Mouse (Mus musculus) neural tube, embryonic 11.5 days (tissue): ENCODE measurements around the gene Zfp131. TPM values are rescaled to one million over a fixed set of nuclear protein-coding genes. Genes with fewer than 3 reads are reported as not detected.

Experiments used
- ATAC-seq: fragments of 200-750 bp; cut with Nextera tagmentation; 2 replicates; pipeline ENCODE4 v1.8.0; 2017; ENCODE audit warnings: moderate number of reproducible peaks, mild to moderate bottlenecking, moderate TSS enrichment, moderate library complexity; ENCODE audit not compliant: insufficient read depth, low FRiP score, low TSS enrichment
- DNase-seq: peaks from one replicate; pipeline ENCODE4 v3.0.0-alpha.2; 2015; ENCODE audit warnings: low spot score
- H3K27ac ChIP-seq: fragments of 300-500 bp; sonication (generic); 2 replicates; pipeline ENCODE4 v1.5.1; 2014; ENCODE audit warnings: low read depth, mild to moderate bottlenecking, low read length
- H3K27me3 ChIP-seq: fragments of 300-500 bp; sonication (generic); 2 replicates; pipeline ENCODE4 v1.6.1; 2014; ENCODE audit warnings: mild to moderate bottlenecking, low read length, mixed read lengths; ENCODE audit not compliant: control insufficient read depth, insufficient read depth
- H3K36me3 ChIP-seq: fragments of 300-500 bp; sonication (generic); 2 replicates; pipeline ENCODE4 v1.6.1; 2014; ENCODE audit warnings: mild to moderate bottlenecking, low read length, moderate library complexity, mixed read lengths; ENCODE audit not compliant: control insufficient read depth, insufficient read depth
- H3K4me1 ChIP-seq: fragments of 300-500 bp; sonication (generic); 2 replicates; pipeline ENCODE4 v1.6.1; 2014; ENCODE audit warnings: low read length, mixed read lengths; ENCODE audit not compliant: control insufficient read depth, insufficient read depth
- H3K4me2 ChIP-seq: fragments of 300-500 bp; sonication (generic); 2 replicates; pipeline ENCODE4 v1.6.1; 2014; ENCODE audit warnings: low read depth, mild to moderate bottlenecking, moderate library complexity
- H3K4me3 ChIP-seq: fragments of 300-500 bp; sonication (generic); 2 replicates; pipeline ENCODE4 v1.5.1; 2014; ENCODE audit warnings: low read depth, low read length
- H3K9ac ChIP-seq: fragments of 300-500 bp; sonication (generic); 2 replicates; pipeline ENCODE4 v1.6.1; 2014; ENCODE audit warnings: mild to moderate bottlenecking, low read length
- H3K9me3 ChIP-seq: fragments of 300-500 bp; sonication (generic); 2 replicates; pipeline ENCODE4 v1.6.1; 2016; ENCODE audit warnings: low read length; ENCODE audit not compliant: control insufficient read depth
- WGBS: fragments of 180-500 bp; shearing (Covaris S2); extraction: QIAGEN DNeasy Blood & Tissue Kit; methylation state at CpG from one replicate; pipeline ENCODE4 v1.1.7; 2014; 5-methylcytosine and 5-hydroxymethylcytosine counted together
- polyA plus RNA-seq: library from polyadenylated mRNA; unstranded; fragments of >200 nt; fragmentation: Nextera tagmentation; extraction: Ambion mirVana; gene quantifications from 2 replicates; pipeline ENCODE4 v1.2.1, GENCODE M21; 2014

The Zfp131 gene
- polyA plus RNA-seq, 1 experiment from 2014 or later = 40.6 TPM

GRCm38 (mm10) chr13:119716105-119716504, 74.6 kb downstream of the Zfp131 start:
- Histone ChIP-seq H3K27ac (no peak overlapping the region), H3K27me3 (no peaks in the 10 kb centered on the region), H3K4me1 (no peaks in the 10 kb centered on the region), H3K9ac (no peak overlapping the region), H3K36me3 (no peaks in the 10 kb centered on the region), H3K9me3 (no peaks in the 10 kb centered on the region), H3K4me2 (no peak overlapping the region), H3K4me3 (no peak overlapping the region)
- ATAC-seq = no peak
- no peak for DNase-seq
- 88% methylated on average over 2 of the region's 2 CpGs for WGBS

Other genes starting within 250 kb of the Zfp131 start
- gene Ccl28, start 167.1 kb downstream of the Zfp131 start, polyA plus RNA-seq = not detected in 2 replicates
- 430 and 450 TPM in 2 replicates for gene Hmgcs1, start 100.5 kb downstream of the Zfp131 start, polyA plus RNA-seq
- gene Nim1k, start 35.0 kb downstream of the Zfp131 start, polyA plus RNA-seq = 1.3 and 1.7 TPM in 2 replicates
- gene AF067063, start 39.3 kb upstream of the Zfp131 start, polyA plus RNA-seq = not detected in 2 replicates
- gene D13Ertd608e, start 45.1 kb upstream of the Zfp131 start, polyA plus RNA-seq = not detected in 2 replicates
- gene Tcstv1, start 103.9 kb upstream of the Zfp131 start, polyA plus RNA-seq = not detected in 2 replicates
- not detected in 2 replicates for gene Gm21761, start 138.4 kb upstream of the Zfp131 start, polyA plus RNA-seq
- gene B020031M17Rik, start 159.9 kb upstream of the Zfp131 start, polyA plus RNA-seq = not detected in 2 replicates
- gene Gm36079, start 236.1 kb upstream of the Zfp131 start, polyA plus RNA-seq = not detected in 2 replicates